Mouse (Mus musculus) sigmoid colon, adult 10 weeks (tissue): ENCODE results near the gene Cmklr1. TPM values are rescaled to one million over a fixed set of nuclear protein-coding genes. Genes with fewer than 3 reads are reported as not detected.

Experiments
- polyA plus RNA-seq: library from polyadenylated mRNA; stranded (reverse); fragments of 350-450 nt; fragmentation: Illumina TruSeq; extraction: RNeasy Lipid Tissue Mini Kit (QIAGEN cat#74804); gene quantifications from one replicate; pipeline ENCODE4 v1.2.3, GENCODE M21; 2014; ENCODE audit warnings: low read depth, low replicate concordance

Cmklr1 gene
- 0.66 TPM for polyA plus RNA-seq

GRCm38 (mm10) chr5:113650035-113650865 lies at the start of gene Cmklr1:
Gene Cmklr1, minus strand, starts transcription at chr5:113650426.

Other genes starting within 250 kb of the Cmklr1 start
- 1.0 TPM for gene Wscd2, start 160.1 kb downstream of the Cmklr1 start, polyA plus RNA-seq
- gene 1700069L16Rik, start 74.3 kb upstream of the Cmklr1 start, polyA plus RNA-seq, result not detected
- gene Ficd, start 85.4 kb upstream of the Cmklr1 start, polyA plus RNA-seq, result 2.8 TPM
- gene Sart3, start 122.1 kb upstream of the Cmklr1 start, polyA plus RNA-seq, result 2.6 TPM
- 14.9 TPM for gene Iscu, start 122.3 kb upstream of the Cmklr1 start, polyA plus RNA-seq
- gene Tmem119, start 150.1 kb upstream of the Cmklr1 start, polyA plus RNA-seq, result 1.3 TPM
- 0.19 TPM for gene Selplg, start 182.2 kb upstream of the Cmklr1 start, polyA plus RNA-seq